Mouse (Mus musculus) lung, embryonic 15.5 days (tissue): ENCODE measurements around the gene Zfp663. TPM values are rescaled to one million over a fixed set of nuclear protein-coding genes. Genes with fewer than 3 reads are reported as not detected.

Experiments
- ATAC-seq: fragments of 200-750 bp; cut with Nextera tagmentation; 2 replicates; pipeline ENCODE4 v1.8.0; 2017; ENCODE audit warnings: moderate number of reproducible peaks, borderline replicate concordance; ENCODE audit not compliant: low FRiP score, low TSS enrichment; ENCODE audit errors: extremely low read depth
- H3K27ac ChIP-seq: fragments of 300-500 bp; sonication (generic); 2 replicates; pipeline ENCODE4 v1.5.1; 2015; ENCODE audit warnings: moderate library complexity, mild to moderate bottlenecking, inconsistent platforms
- H3K27me3 ChIP-seq: fragments of 300-500 bp; sonication (generic); 2 replicates; pipeline ENCODE4 v1.6.1; 2015; ENCODE audit warnings: inconsistent platforms
- H3K36me3 ChIP-seq: fragments of 300-500 bp; sonication (generic); 2 replicates; pipeline ENCODE4 v1.6.1; 2015; ENCODE audit warnings: inconsistent platforms
- H3K4me1 ChIP-seq: fragments of 300-500 bp; sonication (generic); 2 replicates; pipeline ENCODE4 v1.6.1; 2015; ENCODE audit warnings: inconsistent platforms
- H3K4me2 ChIP-seq: fragments of 300-500 bp; sonication (generic); 2 replicates; pipeline ENCODE4 v1.6.1; 2015; ENCODE audit warnings: inconsistent platforms, mild to moderate bottlenecking, moderate library complexity
- H3K4me3 ChIP-seq: fragments of 300-500 bp; sonication (generic); 2 replicates; pipeline ENCODE4 v1.5.1; 2015; ENCODE audit warnings: mild to moderate bottlenecking, inconsistent platforms
- H3K9ac ChIP-seq: fragments of 300-500 bp; sonication (generic); 2 replicates; pipeline ENCODE4 v1.6.1; 2015; ENCODE audit warnings: inconsistent platforms
- H3K9me3 ChIP-seq: fragments of 300-500 bp; sonication (generic); 2 replicates; pipeline ENCODE4 v1.6.1; 2016; ENCODE audit warnings: inconsistent platforms
- WGBS: fragments of 180-500 bp; shearing (Covaris S2); methylation state at CpG from one replicate; pipeline ENCODE4 v1.1.7; 2015; 5-methylcytosine and 5-hydroxymethylcytosine counted together
- polyA plus RNA-seq: library from polyadenylated mRNA; unstranded; fragments of >200 nt; fragmentation: Nextera tagmentation; extraction: Ambion mirVana; gene quantifications from 2 replicates; pipeline ENCODE4 v1.2.1, GENCODE M21; 2015

The Zfp663 gene
- 1.1 and 2.2 TPM in 2 replicates for polyA plus RNA-seq

DNA sequence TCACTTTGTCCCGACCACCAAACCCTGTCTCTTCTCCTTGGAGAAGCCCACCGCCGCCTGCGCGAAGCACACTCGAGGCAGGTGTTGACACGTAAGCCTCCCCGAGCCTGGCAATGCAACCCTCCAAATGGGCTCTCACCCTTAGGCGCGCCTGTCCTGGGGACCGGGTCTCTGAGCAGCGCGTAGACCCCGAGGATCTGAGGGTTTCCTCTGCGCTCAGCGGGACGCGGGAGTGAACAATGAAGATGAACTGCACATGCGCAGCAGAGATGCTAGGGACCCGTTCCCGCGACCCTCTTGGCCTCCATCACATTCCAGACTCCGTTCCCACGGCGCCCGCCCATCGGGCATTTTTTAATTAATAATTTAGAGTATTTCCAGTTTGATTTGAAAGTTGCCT, at the start of gene Zfp663:
Gene Zfp663, minus strand, starts transcription at position 234 of the 400 bp plus-strand sequence.
- peaks cover 29% of the 10 kb centered on the region for H3K4me1 ChIP-seq
- peak within 1 kb of the TSS; percentile 50 for H3K4me2 ChIP-seq
- 0 out of 2 replicates have a peak within 1 kb of the TSS, but pooled peaks have one; percentile 16 for H3K9ac ChIP-seq
- peaks cover 13% of the 10 kb centered on the region; the same call in 1 of the 2 replicates for H3K27me3 ChIP-seq
- ATAC-seq, result no peak
- 2% methylated on average over 27 of the region's 27 CpGs for WGBS
- H3K36me3 ChIP-seq, result no peaks in the 10 kb centered on the region
- H3K4me3 ChIP-seq, result peak within 1 kb of the TSS; percentile 30
- no peak within 1 kb of the TSS for H3K27ac ChIP-seq
- no peaks in the 10 kb centered on the region for H3K9me3 ChIP-seq

DNA sequence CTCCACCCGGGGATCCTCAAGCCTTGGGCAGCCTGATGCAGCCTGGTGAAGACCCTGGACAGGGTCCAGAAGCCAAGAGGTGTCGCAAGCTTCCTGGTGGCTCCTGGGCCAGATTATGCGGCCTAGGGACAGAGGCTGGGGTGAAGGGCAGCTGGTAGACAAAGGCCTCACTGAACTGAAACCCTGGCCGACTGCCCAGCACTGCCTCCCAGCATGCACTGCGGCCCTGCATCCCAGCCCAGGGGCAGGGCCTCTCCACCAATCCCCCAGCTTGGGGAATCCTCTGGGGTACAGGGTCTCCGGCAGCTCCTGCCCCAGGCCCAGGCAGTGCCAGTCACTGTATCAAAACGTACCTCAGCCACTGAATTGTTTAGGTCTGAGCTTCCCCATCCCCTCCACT, 48.8 kb upstream of the Zfp663 start:
- H3K36me3 ChIP-seq, result no peaks in the 10 kb centered on the region
- no peak overlapping the region for H3K9ac ChIP-seq
- H3K27me3 ChIP-seq, result no peaks in the 10 kb centered on the region
- WGBS, result 59% methylated on average over 7 of the region's 7 CpGs
- H3K4me3 ChIP-seq, result no peak overlapping the region
- H3K4me1 ChIP-seq, result no peaks in the 10 kb centered on the region
- H3K4me2 ChIP-seq, result no peak overlapping the region
- ATAC-seq, result peak; percentile 20; the same call in 1 of the 2 replicates
- H3K27ac ChIP-seq, result no peak overlapping the region
- no peaks in the 10 kb centered on the region for H3K9me3 ChIP-seq

DNA sequence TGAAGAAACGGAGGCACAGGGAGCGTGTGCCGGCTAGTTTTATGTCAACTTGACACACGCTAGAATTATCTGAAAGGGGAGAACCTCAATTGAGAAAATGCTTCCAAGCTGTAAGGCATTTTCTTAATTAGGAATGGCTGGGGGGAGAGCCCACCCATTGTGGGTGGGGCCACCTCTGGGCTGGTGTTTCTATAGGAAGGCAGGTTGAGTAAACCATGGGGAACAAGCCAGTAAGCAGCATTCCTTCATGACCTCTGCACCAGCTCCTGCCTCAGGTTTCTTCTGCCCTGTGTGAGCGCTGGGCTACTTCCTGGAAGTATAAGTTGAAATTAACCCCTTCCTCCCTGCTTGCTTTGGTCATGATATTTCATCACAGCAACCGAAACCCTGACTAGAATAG, 47.3 kb upstream of the Zfp663 start:
- WGBS, result 61% methylated on average over 6 of the region's 6 CpGs
- no peak for ATAC-seq

DNA sequence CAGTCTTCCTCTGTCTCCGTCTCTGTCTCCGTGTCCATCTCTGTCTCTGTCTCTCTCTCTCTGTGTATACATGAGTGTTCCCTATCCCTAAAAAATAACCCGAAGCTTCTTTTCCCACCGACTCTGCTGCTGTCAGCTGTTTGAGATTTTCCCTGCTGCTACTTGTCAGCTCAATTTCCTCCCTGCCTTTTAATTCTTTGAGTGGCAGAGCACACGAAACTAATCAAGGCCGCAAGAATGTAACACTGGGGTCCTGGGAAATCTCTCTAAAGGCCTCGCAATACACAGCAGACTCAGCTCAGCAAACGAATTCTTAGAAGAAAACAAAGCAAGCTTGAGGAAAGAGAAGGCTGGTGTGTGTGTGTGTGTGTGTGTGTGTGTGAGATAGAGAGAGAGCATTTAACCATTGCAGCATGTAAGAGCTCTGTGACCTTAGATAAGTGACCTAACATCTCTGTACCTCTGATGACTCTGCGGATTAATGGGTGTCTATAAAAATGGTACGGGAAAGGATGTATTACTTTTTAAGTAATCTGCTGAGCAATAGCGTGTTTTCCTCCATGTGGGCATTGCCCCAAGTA, 46.7 kb upstream of the Zfp663 start:
- ATAC-seq, result no peak
- WGBS, result 43% methylated on average over 11 of the region's 11 CpGs

More for the DNA sequence above, 47.3 kb upstream of the Zfp663 start:
- Histone ChIP-seq H3K4me3 (no peak overlapping the region), H3K9ac (no peak overlapping the region), H3K4me1 (no peaks in the 10 kb centered on the region), H3K4me2 (no peak overlapping the region), H3K27me3 (no peaks in the 10 kb centered on the region), H3K27ac (no peak overlapping the region), H3K36me3 (no peaks in the 10 kb centered on the region), H3K9me3 (no peaks in the 10 kb centered on the region)

DNA sequence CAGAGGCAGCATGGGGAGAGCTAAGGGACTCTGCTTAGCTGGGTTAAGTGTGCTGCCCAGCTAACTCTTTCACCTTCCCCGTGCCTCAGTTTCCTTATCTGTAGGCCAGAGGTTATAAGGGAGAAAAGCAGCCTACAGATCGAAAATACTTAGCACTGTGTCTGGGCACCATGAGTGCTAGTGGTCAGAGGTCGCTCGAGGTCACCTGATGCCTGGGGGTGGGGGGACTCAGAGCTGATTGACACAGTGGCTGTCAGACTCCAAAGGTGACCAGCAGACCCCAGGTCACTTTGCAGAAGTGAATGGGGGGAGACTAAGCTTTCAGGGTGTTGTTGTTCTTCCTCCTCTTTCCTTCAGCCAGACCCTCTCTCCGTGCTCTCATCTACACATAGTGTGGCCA, 45.8 kb upstream of the Zfp663 start:
- 64% methylated on average over 5 of the region's 5 CpGs for WGBS
- no peaks in the 10 kb centered on the region for H3K9me3 ChIP-seq
- H3K9ac ChIP-seq, result no peak overlapping the region
- no peaks in the 10 kb centered on the region for H3K36me3 ChIP-seq
- no peaks in the 10 kb centered on the region for H3K4me1 ChIP-seq
- ATAC-seq, result no peak
- H3K4me2 ChIP-seq, result no peak overlapping the region
- no peak overlapping the region for H3K27ac ChIP-seq
- no peaks in the 10 kb centered on the region for H3K27me3 ChIP-seq
- no peak overlapping the region for H3K4me3 ChIP-seq

More for the DNA sequence above, 46.7 kb upstream of the Zfp663 start:
- no peaks in the 10 kb centered on the region for H3K4me1 ChIP-seq
- H3K27ac ChIP-seq, result no peak overlapping the region
- H3K36me3 ChIP-seq, result no peaks in the 10 kb centered on the region
- H3K9me3 ChIP-seq, result no peaks in the 10 kb centered on the region
- no peaks in the 10 kb centered on the region for H3K27me3 ChIP-seq
- no peak overlapping the region for H3K4me3 ChIP-seq
- H3K4me2 ChIP-seq, result no peak overlapping the region
- H3K9ac ChIP-seq, result no peak overlapping the region

DNA sequence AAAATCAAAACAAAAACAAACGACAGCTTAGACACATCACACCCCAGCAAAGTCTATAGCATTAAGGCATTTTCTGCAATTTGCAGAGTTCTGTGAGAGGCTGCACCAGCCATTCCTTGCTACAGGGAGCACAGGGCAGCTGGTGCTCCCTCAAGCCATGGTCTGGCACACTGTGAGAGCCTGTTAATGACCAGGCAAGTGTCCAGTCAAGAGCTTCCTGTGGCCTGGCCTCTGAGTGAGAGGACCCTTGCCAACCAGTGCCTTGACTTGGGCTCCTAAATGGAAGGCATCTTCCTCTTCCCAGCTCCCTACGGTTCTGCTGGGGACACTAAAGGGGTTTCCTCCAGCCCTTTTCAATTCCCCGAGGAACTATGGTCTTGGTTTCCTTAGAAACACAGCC, 45.4 kb upstream of the Zfp663 start:
- no peak overlapping the region for H3K27ac ChIP-seq
- H3K27me3 ChIP-seq, result no peaks in the 10 kb centered on the region
- 44% methylated on average over 3 of the region's 3 CpGs for WGBS
- H3K9me3 ChIP-seq, result no peaks in the 10 kb centered on the region
- H3K4me3 ChIP-seq, result no peak overlapping the region
- no peak overlapping the region for H3K9ac ChIP-seq
- no peak for ATAC-seq
- H3K4me1 ChIP-seq, result no peaks in the 10 kb centered on the region
- H3K36me3 ChIP-seq, result no peaks in the 10 kb centered on the region
- H3K4me2 ChIP-seq, result no peak overlapping the region

DNA sequence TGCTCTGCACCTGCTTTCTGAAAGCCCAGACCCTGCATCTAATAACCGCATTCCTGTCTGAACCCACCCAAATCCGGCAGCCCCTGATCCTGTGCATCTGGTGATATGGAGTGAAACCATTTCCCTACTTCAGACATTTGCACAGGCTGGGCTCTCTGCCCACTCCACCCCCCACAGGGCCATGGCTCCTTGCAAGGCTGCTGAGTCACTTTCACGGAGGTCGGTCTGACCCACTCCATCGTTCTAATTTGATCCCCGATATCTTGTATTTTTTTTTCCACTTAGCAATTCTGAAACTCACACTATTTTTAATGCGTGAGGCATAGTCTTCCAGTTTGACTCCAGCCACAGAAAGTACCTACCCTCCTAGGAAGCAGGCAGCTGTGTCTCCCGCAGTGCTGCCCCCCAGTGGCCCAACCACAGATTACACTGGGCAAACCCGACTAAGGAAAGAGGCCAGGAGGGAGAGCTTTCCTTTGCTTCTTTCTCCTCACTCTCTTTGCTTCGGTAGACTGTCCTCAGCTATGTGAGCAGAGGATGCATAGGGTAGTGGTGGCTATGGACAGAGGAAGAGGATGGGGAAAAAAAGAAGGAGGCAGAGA, 39.3 kb upstream of the Zfp663 start:
- WGBS, result 39% methylated on average over 10 of the region's 10 CpGs
- Histone ChIP-seq H3K27me3 (no peaks in the 10 kb centered on the region), H3K4me1 (peaks cover 8% of the 10 kb centered on the region; the same call in 1 of the 2 replicates), H3K36me3 (no peaks in the 10 kb centered on the region), H3K4me2 (no peak overlapping the region), H3K9ac (no peak overlapping the region), H3K4me3 (no peak overlapping the region), H3K9me3 (no peaks in the 10 kb centered on the region), H3K27ac (no peak overlapping the region)
- no peak for ATAC-seq

DNA sequence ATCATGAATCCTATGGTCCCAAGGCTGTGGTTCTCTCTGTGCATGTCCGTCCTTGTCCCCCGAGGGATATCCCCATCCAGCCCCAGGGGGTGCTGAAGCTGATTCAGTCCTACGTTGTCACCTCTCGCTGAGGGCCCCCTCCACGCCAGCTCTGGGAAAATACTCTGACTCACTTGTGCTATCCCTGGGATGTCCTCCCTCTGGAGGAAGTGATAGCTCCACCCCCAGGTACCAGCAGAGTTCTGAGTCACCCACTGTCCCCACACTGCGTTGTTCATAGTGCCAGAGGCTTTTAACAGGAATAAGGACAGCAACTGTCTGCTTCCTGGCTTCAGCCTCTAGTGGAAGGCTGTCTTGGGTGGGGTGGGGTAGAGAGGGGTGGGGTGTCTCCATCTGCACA, 36.8 kb upstream of the Zfp663 start:
- H3K9me3 ChIP-seq, result no peaks in the 10 kb centered on the region
- no peaks in the 10 kb centered on the region for H3K36me3 ChIP-seq
- peaks cover 8% of the 10 kb centered on the region for H3K4me1 ChIP-seq
- H3K4me3 ChIP-seq, result no peak overlapping the region
- H3K4me2 ChIP-seq, result no peak overlapping the region
- peak overlapping the region; percentile 55 for H3K27ac ChIP-seq
- 37% methylated on average over 6 of the region's 6 CpGs for WGBS
- ATAC-seq, result no peak
- no peak overlapping the region for H3K9ac ChIP-seq
- no peaks in the 10 kb centered on the region for H3K27me3 ChIP-seq

DNA sequence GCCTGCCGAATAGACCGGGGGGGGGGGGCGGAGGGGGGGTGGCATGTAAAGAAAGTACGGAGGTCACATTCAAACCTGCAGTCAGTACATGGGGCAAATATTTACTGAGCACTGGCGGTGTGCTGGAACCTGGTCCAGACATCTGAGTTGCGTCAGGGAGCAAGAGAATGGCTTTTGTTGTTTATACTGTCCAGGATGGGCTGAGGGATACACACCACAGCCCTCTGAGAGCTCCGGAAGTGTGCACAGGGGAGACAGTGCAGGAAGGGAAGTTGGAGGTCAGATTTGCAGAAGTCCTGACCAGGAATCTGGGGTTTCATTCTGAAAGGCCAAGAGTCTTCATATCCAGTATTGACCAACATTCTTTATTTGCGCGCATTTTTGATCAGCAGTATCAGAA, 36.4 kb upstream of the Zfp663 start:
- peaks cover 8% of the 10 kb centered on the region for H3K4me1 ChIP-seq
- ATAC-seq, result no peak
- no peak overlapping the region for H3K9ac ChIP-seq
- H3K27ac ChIP-seq, result peak overlapping the region; percentile 55
- no peak overlapping the region for H3K4me2 ChIP-seq
- H3K9me3 ChIP-seq, result no peaks in the 10 kb centered on the region
- 30% methylated on average over 9 of the region's 9 CpGs for WGBS
- no peak overlapping the region for H3K4me3 ChIP-seq
- H3K27me3 ChIP-seq, result no peaks in the 10 kb centered on the region
- H3K36me3 ChIP-seq, result no peaks in the 10 kb centered on the region

DNA sequence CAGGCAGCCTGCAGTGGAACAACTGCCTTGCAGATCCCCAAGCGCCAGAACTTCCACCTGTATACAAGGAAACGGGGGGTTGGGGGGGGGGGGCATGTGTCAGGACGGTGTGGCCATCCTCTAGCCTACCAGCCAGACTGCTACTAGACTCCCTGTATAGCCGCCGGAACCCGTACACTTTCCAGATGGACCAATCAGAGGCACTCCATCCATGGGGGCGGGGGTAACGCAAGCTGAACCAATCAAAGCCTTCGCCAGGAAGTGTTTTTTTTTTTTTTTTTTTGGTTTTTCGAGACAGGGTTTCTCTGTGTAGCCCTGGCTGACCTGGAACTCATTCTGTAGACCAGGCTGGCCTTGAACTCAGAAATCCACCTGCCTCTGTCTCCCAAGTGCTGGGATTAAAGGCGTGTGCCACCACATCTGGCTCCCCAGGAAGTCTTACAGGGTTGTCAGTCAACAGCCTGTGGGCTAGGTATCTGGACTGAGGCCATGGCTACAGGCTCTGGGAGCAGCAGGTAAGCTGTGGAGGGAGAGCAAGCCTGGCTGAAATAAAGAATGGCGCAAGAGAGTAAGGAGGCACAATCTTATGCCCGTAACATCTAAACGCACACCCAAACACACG, 29.7 kb upstream of the Zfp663 start:
- H3K4me2 ChIP-seq, result no peak overlapping the region
- H3K4me3 ChIP-seq, result no peak overlapping the region
- H3K9ac ChIP-seq, result no peak overlapping the region
- no peaks in the 10 kb centered on the region for H3K9me3 ChIP-seq
- H3K36me3 ChIP-seq, result no peaks in the 10 kb centered on the region
- no peaks in the 10 kb centered on the region for H3K27me3 ChIP-seq
- WGBS, result 65% methylated on average over 15 of the region's 15 CpGs
- no peak for ATAC-seq
- no peak overlapping the region for H3K27ac ChIP-seq
- peaks cover 7% of the 10 kb centered on the region for H3K4me1 ChIP-seq

DNA sequence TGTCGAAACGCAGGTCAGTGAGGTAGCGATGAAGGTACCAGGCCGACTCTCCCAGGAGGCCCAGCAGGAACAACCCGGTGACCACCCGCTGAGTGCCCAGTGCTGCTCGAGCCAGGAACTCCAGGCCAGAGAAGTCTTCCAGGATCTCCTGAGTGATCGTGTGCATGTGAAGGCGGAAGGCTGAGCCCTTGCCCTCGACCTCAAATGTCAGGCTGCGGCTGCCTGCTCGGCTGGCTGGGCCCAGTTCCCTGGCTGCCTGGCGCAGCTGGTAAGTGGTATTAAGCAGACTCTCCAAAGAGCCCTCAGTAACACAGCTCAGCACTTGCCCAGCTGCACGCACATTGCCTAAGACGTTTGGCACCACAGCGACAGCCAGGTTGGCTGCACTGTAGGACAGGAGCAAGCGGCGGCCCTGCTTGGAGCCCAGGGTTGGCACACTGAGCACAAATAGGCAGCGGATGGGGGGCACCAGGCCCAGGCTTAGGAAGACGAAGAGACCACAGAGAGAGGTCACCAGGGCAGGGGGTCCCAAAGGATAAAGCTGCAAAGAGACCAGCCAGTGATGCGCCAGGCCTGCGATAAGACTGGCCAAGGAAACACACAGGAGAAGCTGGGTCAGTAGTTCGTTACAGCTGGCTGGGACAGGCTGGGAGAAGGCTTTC, 29.1 kb upstream of the Zfp663 start:
- no peak for ATAC-seq
- Histone ChIP-seq H3K4me3 (no peak overlapping the region), H3K36me3 (no peaks in the 10 kb centered on the region), H3K27me3 (no peaks in the 10 kb centered on the region), H3K27ac (no peak overlapping the region), H3K4me2 (no peak overlapping the region), H3K9ac (no peak overlapping the region), H3K4me1 (peaks cover 7% of the 10 kb centered on the region), H3K9me3 (no peaks in the 10 kb centered on the region)
- WGBS, result 69% methylated on average over 23 of the region's 23 CpGs
